Mouse (Mus musculus) mature B cell (primary cell): Measurements from ENCODE around the gene Lima1.

Source experiments
- in situ Hi-C: fragments of 300-500 bp; cut with MboI; formaldehyde crosslinking; loops from 2 replicates; pipeline ENCODE4 v1.14.3; 2019

The Lima1 gene

GRCm38 (mm10) chr15:99866450-99867221, 8.6 kb downstream of the Lima1 start:
- in situ Hi-C loops: no loop called here

- in situ Hi-C loops: no loop called here
Measured at GRCm38 (mm10) chr15:99865942-99866341, 9.3 kb downstream of the Lima1 start.

DNA sequence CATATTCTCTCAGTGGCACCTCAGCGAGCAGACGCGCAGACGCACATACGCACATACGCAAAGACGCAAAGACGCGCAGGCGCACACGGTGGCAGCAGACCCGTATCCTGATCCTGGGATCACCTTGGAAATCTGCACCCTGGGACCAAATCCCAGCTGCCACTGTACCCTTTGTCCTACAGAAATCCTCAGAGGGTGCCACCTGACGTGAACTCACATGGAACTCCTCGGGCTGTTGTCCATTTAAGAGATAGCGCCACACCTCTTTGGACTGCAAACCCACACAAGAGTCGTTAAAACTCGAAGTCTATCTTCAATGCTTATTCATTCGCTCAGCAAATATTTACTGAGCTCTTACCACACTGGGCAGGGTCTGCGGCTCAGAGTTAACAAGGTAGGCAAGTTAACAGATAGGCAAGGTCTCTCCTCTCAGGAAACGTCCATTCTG, 9.7 kb downstream of the Lima1 start:
- in situ Hi-C loops: no loop called here

DNA sequence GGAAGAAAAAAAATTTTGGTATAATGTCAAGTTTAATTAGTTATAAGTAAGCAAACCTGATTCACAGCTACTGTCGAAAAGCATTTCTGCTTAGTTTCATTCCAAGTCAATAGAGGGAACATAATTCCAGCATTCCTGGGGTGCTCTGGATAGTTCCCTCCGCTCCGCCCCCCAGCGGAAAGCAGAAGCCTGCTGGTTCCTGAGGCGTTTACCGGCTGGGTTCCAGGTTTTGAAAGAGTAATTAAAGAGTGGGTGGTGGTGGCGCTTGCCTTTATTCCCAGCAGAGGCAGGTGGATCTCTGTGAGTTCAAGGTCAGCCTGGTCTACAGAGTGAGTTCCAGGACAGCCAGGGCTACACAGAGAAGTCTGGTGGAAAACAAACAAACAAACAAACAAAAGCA, 10.2 kb downstream of the Lima1 start:
- in situ Hi-C loops: no loop called here

- in situ Hi-C loops: no loop called here
Measured at GRCm38 (mm10) chr15:99863786-99864185, 11.5 kb downstream of the Lima1 start.

GRCm38 (mm10) chr15:99863358-99863757, 11.9 kb downstream of the Lima1 start:
- in situ Hi-C loops: no loop called here

DNA sequence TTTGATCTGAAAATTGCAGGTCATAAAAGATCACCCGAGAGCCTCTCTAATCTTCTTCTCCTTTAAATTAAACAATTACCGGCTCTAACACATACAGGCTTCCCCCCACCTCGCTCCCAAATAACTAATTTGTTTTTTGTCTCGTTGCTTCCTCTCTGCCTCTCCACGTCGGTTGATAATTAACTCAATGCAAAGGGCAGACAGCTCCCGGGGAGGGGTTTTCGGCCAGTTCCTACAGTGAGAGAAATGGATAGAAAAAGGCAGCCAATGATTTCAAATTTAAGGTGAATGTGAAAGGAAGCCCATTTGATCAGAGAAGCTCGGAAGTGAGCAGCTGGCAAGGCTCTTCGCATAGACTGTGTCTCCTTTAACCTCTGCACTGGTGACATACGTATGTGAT, 12.8 kb downstream of the Lima1 start:
- in situ Hi-C loops: no loop called here

- in situ Hi-C loops: no loop called here
Measured at GRCm38 (mm10) chr15:99861955-99862354, 13.3 kb downstream of the Lima1 start.

DNA sequence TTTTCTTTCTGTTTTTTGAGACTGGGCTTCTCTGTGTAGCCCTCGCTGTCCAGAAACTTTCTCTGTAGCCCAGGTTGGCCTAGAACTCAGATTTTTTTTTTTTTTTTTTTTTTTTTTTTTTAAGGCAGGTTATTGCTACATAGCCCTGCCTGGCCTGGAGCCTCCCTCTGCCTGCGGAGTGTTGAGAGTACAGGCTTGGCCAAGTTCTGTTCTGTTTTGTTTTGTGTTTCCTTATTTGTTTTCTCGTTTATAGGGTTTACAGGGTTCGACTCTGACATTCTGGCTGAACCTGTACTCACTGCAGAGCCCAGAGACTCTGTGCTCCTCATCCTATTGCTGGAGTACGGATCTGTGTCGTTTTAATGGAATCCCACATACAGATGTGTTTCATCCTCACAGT, 13.7 kb downstream of the Lima1 start:
- in situ Hi-C loops: no loop called here

DNA sequence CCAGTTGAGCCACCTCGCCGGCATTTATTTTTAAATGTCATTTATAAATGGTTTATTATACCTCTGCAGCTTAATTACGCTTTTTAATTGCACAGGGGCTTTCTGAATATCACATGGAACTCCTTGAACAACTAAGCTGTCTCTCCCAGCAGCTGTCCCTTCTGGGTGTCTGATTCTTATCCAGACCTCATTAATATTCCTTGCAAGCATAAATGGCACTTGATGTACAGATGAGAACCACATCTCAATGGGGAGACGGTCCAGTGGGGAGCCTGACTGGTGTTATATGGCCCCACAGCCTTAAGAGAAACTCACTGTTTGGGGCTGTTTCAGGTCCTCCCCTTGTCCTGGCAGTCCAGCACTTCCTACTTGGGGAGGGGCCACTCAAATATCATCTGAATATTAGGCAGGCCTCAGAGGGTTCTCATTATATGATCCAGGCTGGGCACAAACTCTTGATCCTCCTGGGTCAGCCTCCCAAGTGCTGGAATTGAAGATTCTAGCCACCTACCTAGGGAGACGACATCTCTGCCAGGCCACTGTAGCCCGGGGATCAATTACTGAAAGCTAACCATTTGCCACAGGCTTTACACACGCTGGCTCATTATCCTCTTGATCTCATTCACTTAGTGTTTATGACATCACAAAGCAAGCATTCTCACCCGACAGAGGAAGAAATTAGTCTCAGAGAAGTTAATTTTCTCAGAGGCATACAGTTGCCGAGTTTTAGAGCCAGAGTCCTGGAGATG, 15.4 kb downstream of the Lima1 start:
- in situ Hi-C loops: no loop called here

DNA sequence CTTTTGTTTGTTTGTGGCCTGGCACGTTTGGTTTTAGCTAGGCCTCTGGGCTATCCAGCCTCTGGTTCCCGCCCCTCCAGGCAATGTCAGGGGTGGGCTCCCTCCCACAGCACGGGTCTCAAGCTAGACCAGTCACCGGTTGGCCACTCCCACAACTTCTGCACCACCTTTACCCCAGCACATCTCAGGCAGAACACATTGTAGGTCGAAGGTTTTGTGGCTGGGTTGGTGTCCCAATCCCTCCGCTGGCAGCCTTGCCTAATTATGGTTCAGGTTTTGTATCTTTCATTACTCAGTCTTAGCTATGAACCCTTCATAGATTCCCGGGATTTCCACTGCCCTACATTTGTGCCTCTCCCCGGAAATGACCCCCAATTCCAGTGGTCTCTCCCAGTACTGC, 17.8 kb downstream of the Lima1 start:
- in situ Hi-C loops: no loop called here

DNA sequence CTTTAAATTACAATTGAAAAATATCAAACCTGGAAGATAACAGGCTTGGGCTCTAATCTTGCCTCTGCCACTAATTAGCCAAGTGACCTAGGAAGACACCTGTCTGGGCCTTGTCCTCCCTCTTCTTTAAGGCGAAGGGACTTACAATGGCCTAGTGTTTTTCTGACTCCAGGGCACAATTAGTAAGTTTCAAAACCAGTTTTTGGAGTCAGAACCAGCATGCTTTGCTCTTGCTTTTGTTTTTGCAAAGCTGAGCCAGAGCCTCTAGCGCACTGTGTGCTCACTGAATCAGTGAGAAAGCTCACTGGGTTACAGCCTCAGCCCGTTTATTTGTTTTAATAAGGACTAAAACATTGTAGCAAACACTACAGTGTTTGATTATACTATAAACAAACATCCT, 20.1 kb downstream of the Lima1 start:
- in situ Hi-C loops: no loop called here

DNA sequence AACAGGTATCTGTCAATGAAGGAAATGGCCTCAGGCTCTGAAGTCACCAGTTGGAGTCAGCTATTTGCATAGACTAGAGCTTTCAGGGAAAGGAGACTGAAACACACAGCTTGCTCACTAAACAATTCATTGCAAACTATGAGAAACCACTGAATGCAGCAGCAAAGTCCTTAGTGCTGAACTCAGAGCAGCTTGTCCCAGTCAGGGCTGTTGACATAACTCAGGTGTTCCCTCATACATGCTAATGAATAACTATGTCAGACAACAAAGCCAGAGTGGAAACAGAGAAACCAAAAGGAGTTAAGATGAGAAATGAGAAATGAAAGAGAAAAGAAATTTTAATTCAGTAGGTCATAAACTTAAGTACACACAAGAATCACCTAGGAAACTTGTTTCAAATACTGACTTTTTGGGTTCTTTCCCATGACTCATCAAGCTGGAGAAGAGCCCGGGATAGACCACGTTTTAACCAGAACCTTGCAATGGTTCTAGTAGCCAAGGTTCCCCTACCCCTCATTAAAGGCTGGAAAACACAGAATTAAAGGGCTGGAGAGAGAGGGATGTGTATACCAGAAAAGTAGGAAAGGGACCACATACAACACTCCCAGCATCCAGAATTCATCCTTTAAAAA, 22.5 kb downstream of the Lima1 start:
- in situ Hi-C loops: no loop called here

DNA sequence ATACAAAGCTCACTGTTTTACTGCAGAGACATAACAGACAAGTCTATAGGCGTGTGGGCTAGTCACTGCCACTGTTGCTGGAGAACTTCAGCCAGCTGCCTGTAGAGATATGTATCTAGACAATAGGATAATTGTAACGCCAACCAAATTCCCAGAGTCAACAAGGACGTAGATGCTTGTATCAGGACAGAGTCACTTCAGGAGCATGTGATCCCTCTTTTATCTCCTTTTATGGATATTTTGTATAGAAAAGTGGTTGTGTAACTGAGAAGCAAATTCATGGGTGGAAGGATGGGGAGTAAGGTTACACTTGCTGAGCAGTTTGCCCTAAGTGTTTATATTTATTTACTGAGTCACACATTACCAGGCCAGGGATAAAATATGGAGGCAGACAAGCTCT, 25.0 kb downstream of the Lima1 start:
- in situ Hi-C loops: no loop called here

- in situ Hi-C loops: no loop called here
Measured at GRCm38 (mm10) chr15:99847937-99848336, 27.3 kb downstream of the Lima1 start.

GRCm38 (mm10) chr15:99847207-99847881, 27.9 kb downstream of the Lima1 start:
- in situ Hi-C loops: no loop called here

- in situ Hi-C loops: no loop called here
Measured at GRCm38 (mm10) chr15:99846633-99847032, 28.6 kb downstream of the Lima1 start.

DNA sequence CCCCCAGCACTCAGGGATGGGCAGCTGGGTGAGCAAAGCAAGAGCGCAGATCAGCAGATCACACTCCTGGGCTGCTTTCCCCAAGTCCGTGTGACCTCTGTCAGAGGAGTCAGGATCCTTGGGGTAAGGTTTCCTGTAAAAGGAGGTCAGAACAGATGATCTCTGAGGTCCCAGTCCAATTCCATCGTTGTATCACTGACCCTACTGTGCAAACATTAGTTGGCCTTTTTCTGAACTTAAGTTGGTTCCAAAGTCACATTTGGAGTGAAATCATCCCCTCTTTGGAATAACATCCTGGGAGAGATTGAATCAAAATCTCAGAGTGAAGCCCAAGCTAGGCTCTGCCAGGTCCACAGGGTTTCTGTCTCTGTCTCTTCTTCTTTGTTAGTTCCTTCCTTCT, 31.4 kb downstream of the Lima1 start:
- in situ Hi-C loops: no loop called here

DNA sequence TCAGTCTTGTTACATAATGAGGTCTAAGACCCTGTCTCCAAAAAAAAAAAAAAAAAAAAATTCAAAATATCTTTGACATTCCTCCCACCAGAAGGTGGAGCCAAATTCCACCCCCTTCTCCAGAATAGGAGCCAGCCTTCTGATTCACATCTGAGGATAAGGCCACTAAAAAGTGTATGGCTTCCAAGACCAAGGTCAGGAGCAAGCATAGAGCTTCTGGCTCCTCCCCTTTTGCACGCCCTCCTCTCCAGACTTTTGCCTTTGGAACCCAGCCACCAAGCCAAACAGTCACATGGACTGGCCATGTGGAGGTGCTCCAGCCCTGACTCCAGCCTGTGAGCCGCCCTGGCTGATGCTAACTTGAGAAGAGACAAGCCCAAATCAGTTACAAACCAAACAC, 35.3 kb downstream of the Lima1 start:
- in situ Hi-C loops: no loop called here

- in situ Hi-C loops: no loop called here
Measured at GRCm38 (mm10) chr15:99839165-99839840, 36.0 kb downstream of the Lima1 start.

- in situ Hi-C loops: no loop called here
Measured at GRCm38 (mm10) chr15:99837561-99837960, 37.7 kb downstream of the Lima1 start.

DNA sequence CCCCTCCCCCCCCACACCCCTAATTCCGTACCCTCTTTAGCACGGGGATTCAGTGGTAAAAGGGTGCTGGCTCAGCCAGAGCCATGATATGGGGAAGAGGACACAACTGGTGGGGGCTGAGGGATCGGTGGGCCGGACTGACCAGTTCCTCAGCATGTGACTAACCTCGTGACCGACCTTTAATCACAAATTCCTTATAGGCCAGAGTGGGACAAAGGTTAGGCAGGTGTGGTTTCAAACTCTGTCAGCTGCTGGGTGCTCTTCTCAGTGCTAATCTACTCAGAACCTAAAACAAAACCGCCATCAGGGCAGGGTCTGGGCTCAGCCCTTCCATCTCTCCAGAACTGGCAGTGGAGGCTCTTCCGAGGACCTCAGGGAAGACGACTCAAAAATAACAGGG, 40.1 kb downstream of the Lima1 start:
- in situ Hi-C loops: no loop called here
